Mouse (Mus musculus) hindbrain, postnatal 0 days (tissue): ENCODE measurements around the gene Lin28b. TPM values are rescaled to one million over a fixed set of nuclear protein-coding genes. Genes with fewer than 3 reads are reported as not detected.

Experiments
- ATAC-seq: fragments of 200-750 bp; cut with Nextera tagmentation; 2 replicates; pipeline ENCODE4 v1.8.0; 2017; ENCODE audit warnings: mild to moderate bottlenecking, moderate TSS enrichment, moderate library complexity
- DNase-seq: peaks from one replicate; pipeline ENCODE4 v3.0.0-alpha.2; 2015; ENCODE audit warnings: low spot score
- H3K27ac ChIP-seq: fragments of 300-500 bp; sonication (generic); 2 replicates; pipeline ENCODE4 v1.5.1; 2014; ENCODE audit warnings: mild to moderate bottlenecking
- H3K27me3 ChIP-seq: fragments of 300-500 bp; sonication (generic); 2 replicates; pipeline ENCODE4 v1.6.1; 2014; ENCODE audit warnings: low read length, mixed read lengths; ENCODE audit not compliant: insufficient read depth
- H3K36me3 ChIP-seq: fragments of 300-500 bp; sonication (generic); 2 replicates; pipeline ENCODE4 v1.6.1; 2014; ENCODE audit warnings: low read length, mixed read lengths; ENCODE audit not compliant: insufficient read depth
- H3K4me1 ChIP-seq: fragments of 300-500 bp; sonication (generic); 2 replicates; pipeline ENCODE4 v1.6.1; 2014; ENCODE audit warnings: antibody characterized with exemption, low read length, mixed read lengths; ENCODE audit not compliant: insufficient read depth
- H3K4me2 ChIP-seq: fragments of 300-500 bp; sonication (generic); 2 replicates; pipeline ENCODE4 v1.6.1; 2014; ENCODE audit warnings: low read depth, mild to moderate bottlenecking, low read length, moderate library complexity, mixed read lengths
- H3K4me3 ChIP-seq: fragments of 300-500 bp; sonication (generic); 2 replicates; pipeline ENCODE4 v1.5.1; 2014; ENCODE audit warnings: low read length
- H3K9ac ChIP-seq: fragments of 300-500 bp; sonication (generic); replicated peaks from 2 replicates; pipeline ENCODE4 v1.6.1; 2014; ENCODE audit warnings: mild to moderate bottlenecking, low read length, moderate library complexity, mixed read lengths
- H3K9me3 ChIP-seq: fragments of 300-500 bp; sonication (generic); 2 replicates; pipeline ENCODE4 v1.6.1; 2016; ENCODE audit warnings: low read length, mixed read lengths
- CTCF ChIP-seq: IDR thresholded peaks from 2 replicates; pipeline ENCODE4 v1.5.1; 2016; ENCODE audit warnings: antibody characterized with exemption, control low read depth, low read depth
- WGBS: fragments of 180-500 bp; shearing (Covaris S2); extraction: QIAGEN DNeasy Blood & Tissue Kit; methylation state at CpG from one replicate; pipeline ENCODE4 v1.1.7; 2014; 5-methylcytosine and 5-hydroxymethylcytosine counted together
- polyA plus RNA-seq: library from polyadenylated mRNA; unstranded; fragments of >200 nt; fragmentation: Nextera tagmentation; extraction: Ambion mirVana; gene quantifications from 2 replicates; pipeline ENCODE4 v1.2.1, GENCODE M21; 2015
- total RNA-seq: library from RNA; depleted of rRNA; stranded (reverse); fragments of >200 nt; gene quantifications from 2 replicates; pipeline ENCODE4 v1.2.3, GENCODE M21; 2014

Lin28b gene
- total and polyA plus RNA-seq, 2 experiments from 2014 or later: 3.6 to 8.0 TPM

- peak overlapping the region; percentile 59 for H3K4me2 ChIP-seq
- H3K27ac ChIP-seq: no peak overlapping the region
- no peaks in the 10 kb centered on the region for H3K36me3 ChIP-seq
- H3K4me1 ChIP-seq: no peaks in the 10 kb centered on the region
- ATAC-seq (peak; percentile 56), DNase-seq (peak; percentile 40)
- H3K27me3 ChIP-seq: peaks cover 4% of the 10 kb centered on the region; the same call in 1 of the 2 replicates
- TF ChIP-seq CTCF: no peak
- 11% methylated on average over 21 of the region's 21 CpGs for WGBS
- peak overlapping the region; percentile 32 for H3K4me3 ChIP-seq
- no peak overlapping the region; the same call in 1 of the 2 replicates for H3K9ac ChIP-seq
- H3K9me3 ChIP-seq: no peaks in the 10 kb centered on the region
Measured at GRCm38 (mm10) chr10:45469027-45469996, 16.9 kb downstream of the Lin28b start.

DNA sequence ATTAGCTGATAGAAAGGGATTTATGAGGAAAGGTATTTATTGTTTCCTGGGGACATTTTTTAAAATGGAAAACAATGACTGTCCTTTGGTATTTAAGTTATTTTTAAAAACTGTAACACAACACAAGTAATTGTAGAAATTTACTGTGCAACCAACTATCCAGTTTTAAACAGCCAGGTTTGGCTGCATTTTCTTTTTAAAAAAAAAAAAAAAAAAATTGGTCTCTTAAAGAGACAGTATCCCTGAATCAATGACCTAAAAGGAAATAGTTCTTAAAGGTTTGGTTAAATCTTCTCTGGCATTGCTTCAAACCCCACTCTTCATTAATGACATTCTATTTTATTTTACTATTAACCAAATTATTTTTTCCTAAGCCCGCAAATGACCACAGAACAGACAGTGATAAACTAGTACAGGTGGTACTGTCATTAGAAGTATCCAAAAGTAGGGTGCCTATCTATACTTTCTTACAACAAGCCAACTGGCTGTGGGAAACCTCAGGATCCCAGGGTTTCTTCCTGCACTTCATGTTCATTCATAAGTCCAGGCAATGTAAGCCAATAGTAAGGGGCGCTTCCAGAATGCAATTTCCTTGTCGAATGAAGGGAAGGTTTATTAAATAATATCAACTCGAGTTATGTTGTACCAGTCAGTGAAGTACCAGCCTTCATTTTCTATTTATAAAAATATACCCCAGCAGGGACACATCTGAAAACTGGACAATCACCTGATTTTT is 17.8 kb downstream of the Lin28b start:
- WGBS: 43% methylated on average over 4 of the region's 4 CpGs

GRCm38 (mm10) chr10:45458637-45459036 is 27.6 kb downstream of the Lin28b start:
- Histone ChIP-seq H3K27ac (no peak overlapping the region), H3K36me3 (no peaks in the 10 kb centered on the region), H3K4me2 (no peak overlapping the region), H3K9me3 (no peaks in the 10 kb centered on the region), H3K9ac (no peak overlapping the region), H3K4me1 (no peaks in the 10 kb centered on the region), H3K4me3 (no peak overlapping the region), H3K27me3 (no peaks in the 10 kb centered on the region)
- TF ChIP-seq CTCF: no peak
- DNase-seq (no peak), ATAC-seq (no peak)
- 66% methylated on average over 2 of the region's 2 CpGs for WGBS

More for the DNA sequence above, 17.8 kb downstream of the Lin28b start:
- Histone ChIP-seq H3K9me3 (no peaks in the 10 kb centered on the region), H3K4me2 (peak overlapping the region; percentile 59; the same call in 1 of the 2 replicates), H3K27me3 (peaks cover 3% of the 10 kb centered on the region; the same call in 1 of the 2 replicates), H3K4me3 (no peak overlapping the region; the same call in 1 of the 2 replicates), H3K4me1 (no peaks in the 10 kb centered on the region), H3K9ac (no peak overlapping the region), H3K27ac (no peak overlapping the region), H3K36me3 (no peaks in the 10 kb centered on the region)
- TF ChIP-seq CTCF: no peak
- no peak for ATAC-seq
- DNase-seq: no peak

GRCm38 (mm10) chr10:45458074-45458473 is 28.1 kb downstream of the Lin28b start:
- TF ChIP-seq CTCF: no peak
- H3K9me3 ChIP-seq: no peaks in the 10 kb centered on the region
- H3K27ac ChIP-seq: no peak overlapping the region
- H3K4me3 ChIP-seq: no peak overlapping the region
- no peak for DNase-seq
- WGBS: 27% methylated on average over 2 of the region's 2 CpGs
- H3K27me3 ChIP-seq: no peaks in the 10 kb centered on the region
- H3K4me1 ChIP-seq: no peaks in the 10 kb centered on the region
- no peak overlapping the region for H3K4me2 ChIP-seq
- no peak for ATAC-seq
- H3K9ac ChIP-seq: no peak overlapping the region
- H3K36me3 ChIP-seq: no peaks in the 10 kb centered on the region

DNA sequence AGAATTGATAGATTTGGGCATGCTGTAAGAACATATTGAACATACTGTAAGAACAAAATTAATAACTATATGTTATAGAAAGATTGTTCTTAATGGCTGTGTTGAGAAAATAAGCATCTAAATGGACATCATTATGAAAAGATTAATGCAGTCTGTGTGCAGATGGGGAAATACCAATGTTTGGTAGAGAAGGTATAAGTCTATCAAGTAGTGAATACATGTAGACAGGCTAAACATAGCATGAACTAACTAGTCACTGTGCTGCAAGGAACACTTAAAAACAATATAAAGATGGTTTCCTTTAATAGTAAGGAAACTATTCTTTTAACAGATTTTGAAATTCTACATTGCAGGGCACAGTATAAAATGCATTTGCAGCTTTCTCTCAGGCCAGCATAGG is 39.6 kb downstream of the Lin28b start:
- H3K27ac ChIP-seq: peak overlapping the region; percentile 6; the same call in 1 of the 2 replicates
- H3K36me3 ChIP-seq: no peaks in the 10 kb centered on the region
- ATAC-seq (no peak), DNase-seq (no peak)
- TF ChIP-seq CTCF: no peak
- no peaks in the 10 kb centered on the region for H3K27me3 ChIP-seq
- peak overlapping the region; percentile 45 for H3K4me2 ChIP-seq
- H3K9ac ChIP-seq: peak overlapping the region; percentile 22; the same call in 1 of the 2 replicates
- peak overlapping the region; percentile 23 for H3K4me3 ChIP-seq
- no peaks in the 10 kb centered on the region for H3K9me3 ChIP-seq
- no peaks in the 10 kb centered on the region for H3K4me1 ChIP-seq

GRCm38 (mm10) chr10:45446215-45446614 is 40.0 kb downstream of the Lin28b start:
- no peaks in the 10 kb centered on the region for H3K27me3 ChIP-seq
- peak overlapping the region; percentile 22 for H3K9ac ChIP-seq
- DNase-seq: peak; percentile 36
- WGBS: 2% methylated on average over 8 of the region's 8 CpGs
- H3K4me1 ChIP-seq: no peaks in the 10 kb centered on the region
- peak; percentile 55; the same call in 1 of the 2 replicates for ATAC-seq
- H3K4me2 ChIP-seq: peak overlapping the region; percentile 45
- TF ChIP-seq CTCF: no peak
- peak overlapping the region; percentile 6; the same call in 1 of the 2 replicates for H3K27ac ChIP-seq
- H3K36me3 ChIP-seq: no peaks in the 10 kb centered on the region
- peak overlapping the region; percentile 23 for H3K4me3 ChIP-seq
- H3K9me3 ChIP-seq: no peaks in the 10 kb centered on the region
